22 mouse cellular contexts compared by ENCODE assay signal in genomic region chr3:95794299-95794698, GRCm38 (mm10). TPM values are rescaled to one million over a fixed set of nuclear protein-coding genes. Genes with fewer than 3 reads are reported as not detected.
DNase-seq lines count a peak whose midpoint lies in the region; ATAC-seq lines count a peak whose summit lies in the region.
"Had no signal": no experiment of that assay in that cellular context is flagged by ENCODE, and none has a peak within 500 bp of the region (broad histone marks: within the 10 kb centered on the region; RNA-seq: fewer than 3 reads in every experiment).

No protein-coding gene starts in this region.

- peak; percentile 45 for ATAC-seq in CD4-positive, CD25-positive, alpha-beta regulatory T cell, adult 4 months
- ATAC-seq in granulocyte monocyte progenitor cell, adult 5-6 weeks (replicated peaks; ENCODE audit: poor library complexity, severe bottlenecking) = no peak; the same call in 1 of the 2 replicates
- ATAC-seq: forebrain, embryonic 14.5 days; forebrain, postnatal 0 days; hindbrain, postnatal 0 days had no signal

- DNase-seq in thymus, postnatal 0 days (ENCODE audit: low spot score) = peak; percentile 54
- no peak for DNase-seq in thymus, adult 18-20 months
- peak; percentile 52 for DNase-seq in CD4-positive helper T cell, adult 2 months (ENCODE audit: low read depth, low spot score)
- DNase-seq in naive thymus-derived CD4-positive, alpha-beta T cell, adult 2 months (ENCODE audit: low read depth) = peak; percentile 57
- DNase-seq in lung, postnatal 14 days = no peak
- DNase-seq: adrenal gland, adult 2 months; adrenal gland, postnatal 14 days; cerebellum, adult 11 months; cerebellum, adult 2 months; cerebellum, adult 9-11 months; cerebellum, postnatal 25 days; forebrain, postnatal 0 days; gastrocnemius, adult 2 months; gastrocnemius, postnatal 14 days; heart, adult 18-20 months; heart, postnatal 10 days; heart, postnatal 36 days had no signal

RNA-seq across cellular contexts. Expression of gene Rprd2, which starts 24.4 kb away (rescaled TPM):
- 16.2 and 18.8 TPM in 2 replicates for polyA plus RNA-seq in thymus, postnatal 0 days (2015; fragmentation: Nextera tagmentation; extraction: Ambion mirVana)
- 10 to 100 TPM; 26.8 to 29.4 TPM for polyA plus RNA-seq in CD4-positive, CD25-positive, alpha-beta regulatory T cell, adult 4 months (2017; shearing (Covaris generic))
- 56.0 and 56.8 TPM in 2 replicates for total RNA-seq in granulocyte monocyte progenitor cell, adult 5-6 weeks (2014; fragmentation: Nextera tagmentation)
- 17.5 and 23.8 TPM in 2 replicates for total RNA-seq in granulocyte monocyte progenitor cell, adult 5-6 weeks (2017)

RNA-seq across cellular contexts. Expression of gene Tars2, which starts 34.3 kb away (rescaled TPM):
- 43.1 and 47.8 TPM in 2 replicates for polyA plus RNA-seq in thymus, postnatal 0 days (2015; fragmentation: Nextera tagmentation; extraction: Ambion mirVana)
- 100 to 1,000 TPM in 1 of 2 experiments, 10 to 100 TPM in 1; 88.1 to 108 TPM for polyA plus RNA-seq in CD4-positive, CD25-positive, alpha-beta regulatory T cell, adult 4 months (2017; shearing (Covaris generic))
- 63.0 and 69.1 TPM in 2 replicates for total RNA-seq in granulocyte monocyte progenitor cell, adult 5-6 weeks (2014; fragmentation: Nextera tagmentation)
- total RNA-seq in granulocyte monocyte progenitor cell, adult 5-6 weeks (2017) = 47.6 and 53.2 TPM in 2 replicates

RNA-seq across cellular contexts. Expression of gene Ecm1, which starts 54.9 kb away (rescaled TPM):
- polyA plus RNA-seq in thymus, postnatal 0 days (2015; fragmentation: Nextera tagmentation; extraction: Ambion mirVana) = 14.0 and 16.8 TPM in 2 replicates
- polyA plus RNA-seq in CD4-positive, CD25-positive, alpha-beta regulatory T cell, adult 4 months (2017; shearing (Covaris generic)) = 100 to 1,000 TPM; 203 to 284 TPM
- 5.6 and 10.4 TPM in 2 replicates for total RNA-seq in granulocyte monocyte progenitor cell, adult 5-6 weeks (2014; fragmentation: Nextera tagmentation)
- total RNA-seq in granulocyte monocyte progenitor cell, adult 5-6 weeks (2017) = 0.30 TPM in 1 of 2 replicates, not detected in the other
- total RNA-seq: common myeloid progenitor, adult 5-6 weeks had no signal

Comparison
In these comparisons a context has a peak if more than half of its experiments do, and no peak if none do; other contexts are left out.
1. DNase-seq: peak in thymus, postnatal 0 days (single experiment), CD4-positive helper T cell, adult 2 months (single experiment) and naive thymus-derived CD4-positive, alpha-beta T cell, adult 2 months (single experiment); none in thymus, adult 18-20 months (0 of 2) and lung, postnatal 14 days (single experiment).
2. RNA of gene Ecm1, which starts 54.9 kb away (polyA plus RNA-seq): 203 to 284 TPM in CD4-positive, CD25-positive, alpha-beta regulatory T cell, adult 4 months; 14.0 to 16.8 TPM in thymus, postnatal 0 days; every median in the first group is over 10 times any median in the second.